Mouse (Mus musculus): ENCODE results near the gene Senp3. TPM values are rescaled to one million over a fixed set of nuclear protein-coding genes. Genes with fewer than 3 reads are reported as not detected.
A peak's percentile ranks its signal among the peaks of the same experiment; 100 is the strongest.
"Not testable (repeated sequence)": the region's sequence is repeated elsewhere in the genome, so short reads cannot be mapped to it uniquely, and the experiment has no call there.

Senp3 gene
- polyA plus RNA-seq, 1 experiment from 2014 or later = 81.1 TPM

- H3K9ac ChIP-seq; H3K4me3 ChIP-seq; H3K4me1 ChIP-seq; H3K9me3 ChIP-seq; H3K27me3 ChIP-seq; H3K27ac ChIP-seq; H3K36me3 ChIP-seq; H3K4me2 ChIP-seq; ATAC-seq (ENCODE audit: borderline replicate concordance, extremely low read depth, low FRiP score, low TSS enrichment): not testable (repeated sequence)
- WGBS = 94% methylated on average over 10 of the region's 10 CpGs
Observed at GRCm38 (mm10) chr11:69702886-69703285, 21.0 kb upstream of the Senp3 start.

- Histone ChIP-seq H3K9ac (no peak overlapping the region), H3K27ac (no peak overlapping the region), H3K27me3 (no peaks in the 10 kb centered on the region), H3K4me1 (peaks cover 13% of the 10 kb centered on the region), H3K36me3 (no peaks in the 10 kb centered on the region), H3K4me2 (no peak overlapping the region), H3K9me3 (no peaks in the 10 kb centered on the region), H3K4me3 (no peak overlapping the region)
- WGBS = 37% methylated on average over 1 of the region's 1 CpGs
- ATAC-seq (ENCODE audit: borderline replicate concordance, extremely low read depth, low FRiP score, low TSS enrichment) = no peak
Observed at GRCm38 (mm10) chr11:69699595-69699994, 17.7 kb upstream of the Senp3 start.

- no peak overlapping the region for H3K27ac ChIP-seq
- no peaks in the 10 kb centered on the region for H3K27me3 ChIP-seq
- H3K4me1 ChIP-seq = peaks cover 13% of the 10 kb centered on the region
- H3K36me3 ChIP-seq = no peaks in the 10 kb centered on the region
- no peaks in the 10 kb centered on the region for H3K9me3 ChIP-seq
- no peak overlapping the region for H3K4me3 ChIP-seq
- 68% methylated on average over 5 of the region's 5 CpGs for WGBS
- ATAC-seq (ENCODE audit: borderline replicate concordance, extremely low read depth, low FRiP score, low TSS enrichment) = no peak
- no peak overlapping the region for H3K4me2 ChIP-seq
- no peak overlapping the region for H3K9ac ChIP-seq
Observed at GRCm38 (mm10) chr11:69698574-69698973, 16.7 kb upstream of the Senp3 start.

- WGBS = 88% methylated on average over 3 of the region's 3 CpGs
Observed at GRCm38 (mm10) chr11:69697396-69697795, 15.5 kb upstream of the Senp3 start.

GRCm38 (mm10) chr11:69695361-69696181 is 13.7 kb upstream of the Senp3 start, which contains the start of the genes Tnfsf12 and Tnfsfm13:
Gene Tnfsf12, minus strand, starts transcription at chr11:69695849.
Gene Tnfsfm13, minus strand, starts transcription at chr11:69696098.
- Histone ChIP-seq H3K4me2 (peak within 1 kb of the TSS; percentile 91), H3K9ac (peak within 1 kb of the TSS; percentile 69), H3K27ac (peak within 1 kb of the TSS; percentile 86), H3K9me3 (no peaks in the 10 kb centered on the region), H3K27me3 (no peaks in the 10 kb centered on the region), H3K4me3 (peak within 1 kb of the TSS; percentile 59), H3K36me3 (no peaks in the 10 kb centered on the region), H3K4me1 (peaks cover 13% of the 10 kb centered on the region)
- 2% methylated on average over 31 of the region's 41 CpGs for WGBS
- ATAC-seq (ENCODE audit: borderline replicate concordance, extremely low read depth, low FRiP score, low TSS enrichment) = peak; percentile 86

More at GRCm38 (mm10) chr11:69697396-69697795, 15.5 kb upstream of the Senp3 start:
- Histone ChIP-seq H3K9me3 (no peaks in the 10 kb centered on the region), H3K4me3 (no peak overlapping the region), H3K9ac (no peak overlapping the region), H3K4me2 (no peak overlapping the region), H3K4me1 (peaks cover 13% of the 10 kb centered on the region), H3K27ac (no peak overlapping the region), H3K27me3 (no peaks in the 10 kb centered on the region), H3K36me3 (no peaks in the 10 kb centered on the region)
- ATAC-seq (ENCODE audit: borderline replicate concordance, extremely low read depth, low FRiP score, low TSS enrichment) = no peak

- ATAC-seq (ENCODE audit: borderline replicate concordance, extremely low read depth, low FRiP score, low TSS enrichment) = peak; percentile 15; the same call in 1 of the 2 replicates
- H3K27ac ChIP-seq = peak overlapping the region; percentile 86; the same call in 1 of the 2 replicates
- no peaks in the 10 kb centered on the region for H3K36me3 ChIP-seq
Observed at GRCm38 (mm10) chr11:69695046-69695360, 13.1 kb upstream of the Senp3 start.

GRCm38 (mm10) chr11:69693421-69693965 is 11.6 kb upstream of the Senp3 start:
- H3K4me3 ChIP-seq = no peak overlapping the region
- WGBS = 58% methylated on average over 11 of the region's 11 CpGs
- no peak overlapping the region for H3K9ac ChIP-seq
- H3K27ac ChIP-seq = no peak overlapping the region
- no peaks in the 10 kb centered on the region for H3K9me3 ChIP-seq
- peaks cover 13% of the 10 kb centered on the region for H3K4me1 ChIP-seq
- H3K27me3 ChIP-seq = no peaks in the 10 kb centered on the region
- H3K4me2 ChIP-seq = no peak overlapping the region
- ATAC-seq (ENCODE audit: borderline replicate concordance, extremely low read depth, low FRiP score, low TSS enrichment) = no peak
- no peaks in the 10 kb centered on the region for H3K36me3 ChIP-seq

More at GRCm38 (mm10) chr11:69695046-69695360, 13.1 kb upstream of the Senp3 start:
- Histone ChIP-seq H3K4me3 (peak overlapping the region; percentile 59), H3K4me1 (peaks cover 13% of the 10 kb centered on the region), H3K27me3 (no peaks in the 10 kb centered on the region), H3K4me2 (peak overlapping the region; percentile 91), H3K9ac (peak overlapping the region; percentile 69), H3K9me3 (no peaks in the 10 kb centered on the region)
- 14% methylated on average over 6 of the region's 6 CpGs for WGBS

GRCm38 (mm10) chr11:69692863-69693262 is 11.0 kb upstream of the Senp3 start:
- WGBS = 83% methylated on average over 6 of the region's 6 CpGs
- H3K27ac ChIP-seq = no peak overlapping the region
- ATAC-seq (ENCODE audit: borderline replicate concordance, extremely low read depth, low FRiP score, low TSS enrichment) = no peak

GRCm38 (mm10) chr11:69692196-69692811 is 10.4 kb upstream of the Senp3 start:
- 71% methylated on average over 9 of the region's 9 CpGs for WGBS
- Histone ChIP-seq H3K27ac (no peak overlapping the region), H3K36me3 (no peaks in the 10 kb centered on the region), H3K27me3 (no peaks in the 10 kb centered on the region), H3K4me3 (no peak overlapping the region), H3K4me2 (no peak overlapping the region), H3K9ac (no peak overlapping the region), H3K4me1 (peaks cover 13% of the 10 kb centered on the region), H3K9me3 (no peaks in the 10 kb centered on the region)
- ATAC-seq (ENCODE audit: borderline replicate concordance, extremely low read depth, low FRiP score, low TSS enrichment) = no peak

More at GRCm38 (mm10) chr11:69692863-69693262, 11.0 kb upstream of the Senp3 start:
- no peak overlapping the region for H3K4me3 ChIP-seq
- no peaks in the 10 kb centered on the region for H3K9me3 ChIP-seq
- H3K27me3 ChIP-seq = no peaks in the 10 kb centered on the region
- peaks cover 13% of the 10 kb centered on the region for H3K4me1 ChIP-seq
- no peak overlapping the region for H3K4me2 ChIP-seq
- H3K36me3 ChIP-seq = no peaks in the 10 kb centered on the region
- no peak overlapping the region for H3K9ac ChIP-seq

GRCm38 (mm10) chr11:69689891-69690290 is 8.0 kb upstream of the Senp3 start:
- ATAC-seq (ENCODE audit: borderline replicate concordance, extremely low read depth, low FRiP score, low TSS enrichment) = no peak
- Histone ChIP-seq H3K36me3 (no peaks in the 10 kb centered on the region), H3K9me3 (no peaks in the 10 kb centered on the region), H3K27me3 (no peaks in the 10 kb centered on the region), H3K27ac (no peak overlapping the region), H3K4me2 (no peak overlapping the region), H3K4me1 (peaks cover 24% of the 10 kb centered on the region), H3K4me3 (no peak overlapping the region), H3K9ac (no peak overlapping the region)
- 88% methylated on average over 1 of the region's 1 CpGs for WGBS

- peaks cover 39% of the 10 kb centered on the region for H3K4me1 ChIP-seq
- H3K9me3 ChIP-seq = no peaks in the 10 kb centered on the region
- WGBS = 44% methylated on average over 5 of the region's 5 CpGs
- H3K4me3 ChIP-seq = no peak overlapping the region
- no peak for ATAC-seq (ENCODE audit: borderline replicate concordance, extremely low read depth, low FRiP score, low TSS enrichment)
- H3K4me2 ChIP-seq = peak overlapping the region; percentile 45; the same call in 1 of the 2 replicates
- no peaks in the 10 kb centered on the region for H3K27me3 ChIP-seq
- no peaks in the 10 kb centered on the region for H3K36me3 ChIP-seq
- peak overlapping the region; percentile 93 for H3K27ac ChIP-seq
- peak overlapping the region; percentile 16; the same call in 1 of the 2 replicates for H3K9ac ChIP-seq
Observed at GRCm38 (mm10) chr11:69687061-69687460, 5.2 kb upstream of the Senp3 start.

- H3K27ac ChIP-seq = peak overlapping the region; percentile 93
- H3K9ac ChIP-seq = 0 out of 2 replicates have a peak overlapping the region, but pooled peaks have one; percentile 15
- ATAC-seq (ENCODE audit: borderline replicate concordance, extremely low read depth, low FRiP score, low TSS enrichment) = no peak
- peak overlapping the region; percentile 45; the same call in 1 of the 2 replicates for H3K4me2 ChIP-seq
- H3K4me3 ChIP-seq = no peak overlapping the region
- 9% methylated on average over 4 of the region's 4 CpGs for WGBS
- no peaks in the 10 kb centered on the region for H3K36me3 ChIP-seq
- peaks cover 39% of the 10 kb centered on the region for H3K4me1 ChIP-seq
- H3K27me3 ChIP-seq = no peaks in the 10 kb centered on the region
- no peaks in the 10 kb centered on the region for H3K9me3 ChIP-seq
Observed at GRCm38 (mm10) chr11:69686377-69686776, 4.5 kb upstream of the Senp3 start.

All from lung, embryonic 15.5 days (tissue).